Mouse (Mus musculus): ENCODE data around the gene Zbtb8a. TPM values are rescaled to one million over a fixed set of nuclear protein-coding genes. Genes with fewer than 3 reads are reported as not detected.
"Not testable (repeated sequence)": the region's sequence is repeated elsewhere in the genome, so short reads cannot be mapped to it uniquely, and the experiment has no call there.

Gene Zbtb8a
- polyA plus RNA-seq (2015; fragmentation: Nextera tagmentation; extraction: Ambion mirVana) = 15.1 and 15.4 TPM in 2 replicates

DNA sequence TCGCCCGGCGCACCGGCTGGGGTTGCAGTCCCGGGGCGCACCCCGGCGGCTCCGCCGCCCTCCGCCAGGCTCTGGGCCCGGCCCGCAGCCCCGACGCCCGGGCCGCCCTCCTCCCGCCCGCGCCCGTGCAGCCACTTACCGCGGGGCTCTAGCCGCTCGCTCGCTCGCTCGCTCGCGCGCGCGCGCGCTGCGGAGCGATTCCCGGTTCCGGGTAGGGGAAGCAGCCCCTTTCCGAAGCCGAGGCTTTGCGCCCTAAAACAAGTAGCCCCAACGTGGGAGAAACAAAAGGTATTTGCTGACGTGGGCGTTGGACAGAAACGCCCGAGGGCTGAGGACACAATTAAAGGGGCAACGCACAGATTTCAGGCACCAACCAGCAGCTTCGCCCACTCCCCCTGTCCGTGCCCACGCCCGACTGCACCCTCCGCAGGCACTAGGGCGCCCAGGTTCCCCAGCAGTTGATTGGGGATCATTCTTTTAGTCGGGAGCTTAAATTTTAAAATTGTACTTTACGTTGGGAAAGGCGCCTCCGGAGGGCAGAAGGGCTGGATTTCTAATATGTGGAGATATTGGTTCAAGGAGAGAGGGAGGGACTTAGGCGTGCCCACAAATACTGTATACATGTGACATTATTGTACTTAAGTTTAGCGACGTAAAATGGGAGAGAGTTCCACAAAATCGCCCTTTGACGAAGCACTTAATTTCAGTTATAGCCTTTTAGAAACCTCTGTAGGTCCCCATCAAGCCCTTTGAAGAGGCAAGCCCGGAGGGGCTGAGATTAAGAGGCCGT is at the start of gene Zbtb8a:
Zbtb8a (minus strand) TSS at position 516 of the 790 bp plus-strand sequence.
- WGBS = under 1% methylated on average over 61 of the region's 65 CpGs
- H3K9ac ChIP-seq = peak within 1 kb of the TSS; percentile 89
- peak within 1 kb of the TSS; percentile 89 for H3K4me3 ChIP-seq (replicated peaks)
- peaks cover 11% of the 10 kb centered on the region; the same call in 1 of the 2 replicates for H3K4me1 ChIP-seq (replicated peaks)
- H3K36me3 ChIP-seq = no peaks in the 10 kb centered on the region
- no peaks in the 10 kb centered on the region for H3K27me3 ChIP-seq (replicated peaks)
- no peaks in the 10 kb centered on the region for H3K9me3 ChIP-seq
- ATAC-seq = peak; percentile 74
- peak within 1 kb of the TSS; percentile 87 for H3K4me2 ChIP-seq (replicated peaks)
- peak within 1 kb of the TSS; percentile 89 for H3K27ac ChIP-seq

- Histone ChIP-seq H3K36me3 (no peaks in the 10 kb centered on the region), H3K9me3 (no peaks in the 10 kb centered on the region), H3K4me2 (replicated peaks) (no peak overlapping the region), H3K9ac (no peak overlapping the region), H3K4me1 (replicated peaks) (no peaks in the 10 kb centered on the region; the same call in 1 of the 2 replicates), H3K27me3 (replicated peaks) (no peaks in the 10 kb centered on the region), H3K27ac (no peak overlapping the region), H3K4me3 (replicated peaks) (no peak overlapping the region)
- no peak for ATAC-seq
- 78% methylated on average over 5 of the region's 5 CpGs for WGBS
These were observed 40.4 kb upstream of the Zbtb8a start for GRCm38 (mm10) chr4:129418321-129418720.

- ATAC-seq = peak; percentile 41; the same call in 1 of the 2 replicates
- no peak overlapping the region for H3K4me3 ChIP-seq (replicated peaks)
- no peaks in the 10 kb centered on the region for H3K9me3 ChIP-seq
- 32% methylated on average over 5 of the region's 5 CpGs for WGBS
- H3K4me2 ChIP-seq (replicated peaks) = no peak overlapping the region
- H3K27me3 ChIP-seq (replicated peaks) = no peaks in the 10 kb centered on the region
- H3K27ac ChIP-seq = no peak overlapping the region
- H3K4me1 ChIP-seq (replicated peaks) = no peaks in the 10 kb centered on the region; the same call in 1 of the 2 replicates
- no peaks in the 10 kb centered on the region for H3K36me3 ChIP-seq
- no peak overlapping the region for H3K9ac ChIP-seq
These were observed 38.6 kb upstream of the Zbtb8a start for GRCm38 (mm10) chr4:129416478-129416877.

DNA sequence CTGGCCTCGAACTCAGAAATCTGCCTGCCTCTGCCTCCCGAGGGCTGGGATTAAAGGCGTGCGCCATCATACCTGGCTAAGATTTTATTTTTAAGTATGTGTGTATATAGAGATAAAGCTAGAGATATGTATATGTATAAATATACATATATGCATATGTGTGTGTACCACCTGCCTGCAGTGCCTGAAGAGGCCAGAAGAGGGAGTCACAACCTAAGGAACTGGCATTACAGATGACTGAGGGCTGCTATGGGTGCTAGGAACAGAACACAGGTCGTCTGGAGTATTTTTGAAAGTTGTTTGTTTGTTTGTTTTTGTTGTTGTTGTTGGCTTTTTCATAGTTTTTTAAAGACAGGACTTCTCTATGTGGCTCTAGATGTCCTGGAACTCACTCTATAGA is 38.0 kb upstream of the Zbtb8a start:
- no peak overlapping the region for H3K4me3 ChIP-seq (replicated peaks)
- H3K9ac ChIP-seq = no peak overlapping the region
- H3K27ac ChIP-seq = no peak overlapping the region
- H3K27me3 ChIP-seq (replicated peaks) = no peaks in the 10 kb centered on the region
- no peak for ATAC-seq
- WGBS = 90% methylated on average over 5 of the region's 5 CpGs
- no peaks in the 10 kb centered on the region for H3K9me3 ChIP-seq
- no peaks in the 10 kb centered on the region; the same call in 1 of the 2 replicates for H3K4me1 ChIP-seq (replicated peaks)
- H3K4me2 ChIP-seq (replicated peaks) = no peak overlapping the region
- no peaks in the 10 kb centered on the region for H3K36me3 ChIP-seq

GRCm38 (mm10) chr4:129410991-129411390 is 33.1 kb upstream of the Zbtb8a start:
- no peak for ATAC-seq
- Histone ChIP-seq H3K9me3 (no peaks in the 10 kb centered on the region), H3K4me3 (replicated peaks) (no peak overlapping the region), H3K4me1 (replicated peaks) (no peaks in the 10 kb centered on the region), H3K4me2 (replicated peaks) (no peak overlapping the region), H3K9ac (no peak overlapping the region), H3K27me3 (replicated peaks) (no peaks in the 10 kb centered on the region), H3K27ac (no peak overlapping the region), H3K36me3 (no peaks in the 10 kb centered on the region)

DNA sequence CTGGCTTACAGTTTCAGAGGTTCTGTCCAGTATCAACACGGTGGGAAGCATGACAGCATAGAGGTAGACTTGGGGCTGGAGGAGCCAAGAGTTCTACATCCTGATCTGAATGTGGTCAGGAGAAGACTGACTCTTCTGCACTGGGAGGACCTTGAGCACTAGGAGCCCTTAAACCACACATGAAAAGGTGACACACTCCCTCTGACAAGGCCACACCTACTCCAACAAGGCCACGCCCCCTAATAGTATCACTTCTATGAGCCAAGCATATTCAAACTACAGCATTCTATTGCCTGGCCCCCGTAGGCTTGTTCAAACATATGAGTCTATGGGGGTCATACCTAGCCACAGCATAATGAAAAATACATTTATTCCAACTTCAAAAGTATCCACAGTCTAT is 32.6 kb upstream of the Zbtb8a start:
- WGBS = 89% methylated on average over 3 of the region's 3 CpGs
- not testable (repeated sequence) for H3K27ac ChIP-seq; H3K36me3 ChIP-seq; H3K4me3 ChIP-seq (replicated peaks); ATAC-seq; H3K27me3 ChIP-seq (replicated peaks); H3K9ac ChIP-seq; H3K9me3 ChIP-seq; H3K4me2 ChIP-seq (replicated peaks); H3K4me1 ChIP-seq (replicated peaks)

DNA sequence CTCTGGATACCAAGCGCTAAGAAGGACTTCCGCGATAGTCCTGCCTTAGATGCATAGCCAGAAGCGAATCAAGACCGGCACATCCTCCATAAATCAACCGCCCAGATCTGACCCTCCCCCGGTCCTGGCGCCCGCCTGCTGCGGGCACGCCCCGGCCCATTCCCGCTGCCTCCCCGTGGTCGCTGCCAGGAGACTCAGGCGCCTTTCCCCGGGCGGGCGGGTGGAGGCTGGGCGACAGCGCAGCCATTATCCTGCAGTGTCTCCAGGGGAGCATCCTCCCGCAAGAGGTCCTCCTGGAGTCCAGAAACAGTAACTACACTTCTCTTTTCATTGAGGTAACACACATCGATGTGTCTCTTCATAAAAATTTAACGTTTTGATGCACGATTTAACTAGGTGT is 28.5 kb upstream of the Zbtb8a start:
- Histone ChIP-seq H3K36me3 (no peaks in the 10 kb centered on the region), H3K9ac (peak overlapping the region; percentile 30; the same call in 1 of the 2 replicates), H3K27ac (no peak overlapping the region), H3K4me1 (replicated peaks) (no peaks in the 10 kb centered on the region), H3K9me3 (no peaks in the 10 kb centered on the region), H3K4me3 (replicated peaks) (peak overlapping the region; percentile 40), H3K27me3 (replicated peaks) (no peaks in the 10 kb centered on the region), H3K4me2 (replicated peaks) (peak overlapping the region; percentile 69)
- 2% methylated on average over 25 of the region's 25 CpGs for WGBS
- peak; percentile 89 for ATAC-seq

- H3K4me3 ChIP-seq (replicated peaks) = no peak overlapping the region
- no peaks in the 10 kb centered on the region for H3K9me3 ChIP-seq
- ATAC-seq = no peak
- 80% methylated on average over 4 of the region's 4 CpGs for WGBS
- no peaks in the 10 kb centered on the region for H3K36me3 ChIP-seq
- H3K4me1 ChIP-seq (replicated peaks) = no peaks in the 10 kb centered on the region
- H3K27me3 ChIP-seq (replicated peaks) = no peaks in the 10 kb centered on the region
- H3K9ac ChIP-seq = no peak overlapping the region
- no peak overlapping the region for H3K27ac ChIP-seq
- no peak overlapping the region for H3K4me2 ChIP-seq (replicated peaks)
These were observed 21.9 kb upstream of the Zbtb8a start for GRCm38 (mm10) chr4:129399813-129400212.

- Histone ChIP-seq H3K4me2 (replicated peaks) (no peak overlapping the region), H3K36me3 (no peaks in the 10 kb centered on the region), H3K9me3 (no peaks in the 10 kb centered on the region), H3K9ac (no peak overlapping the region), H3K4me3 (replicated peaks) (no peak overlapping the region), H3K4me1 (replicated peaks) (no peaks in the 10 kb centered on the region), H3K27ac (0 out of 2 replicates have a peak overlapping the region, but pooled peaks have one; percentile 2), H3K27me3 (replicated peaks) (no peaks in the 10 kb centered on the region)
- 68% methylated on average over 3 of the region's 3 CpGs for WGBS
- no peak for ATAC-seq
These were observed 19.0 kb upstream of the Zbtb8a start for GRCm38 (mm10) chr4:129396960-129397359.

GRCm38 (mm10) chr4:129394089-129394870 is 16.4 kb upstream of the Zbtb8a start:
- Histone ChIP-seq H3K4me1 (replicated peaks) (no peaks in the 10 kb centered on the region), H3K4me3 (replicated peaks) (no peak overlapping the region), H3K4me2 (replicated peaks) (no peak overlapping the region), H3K9me3 (no peaks in the 10 kb centered on the region), H3K9ac (no peak overlapping the region), H3K36me3 (no peaks in the 10 kb centered on the region), H3K27ac (no peak overlapping the region), H3K27me3 (replicated peaks) (no peaks in the 10 kb centered on the region)
- no peak for ATAC-seq
- WGBS = 43% methylated on average over 12 of the region's 12 CpGs

DNA sequence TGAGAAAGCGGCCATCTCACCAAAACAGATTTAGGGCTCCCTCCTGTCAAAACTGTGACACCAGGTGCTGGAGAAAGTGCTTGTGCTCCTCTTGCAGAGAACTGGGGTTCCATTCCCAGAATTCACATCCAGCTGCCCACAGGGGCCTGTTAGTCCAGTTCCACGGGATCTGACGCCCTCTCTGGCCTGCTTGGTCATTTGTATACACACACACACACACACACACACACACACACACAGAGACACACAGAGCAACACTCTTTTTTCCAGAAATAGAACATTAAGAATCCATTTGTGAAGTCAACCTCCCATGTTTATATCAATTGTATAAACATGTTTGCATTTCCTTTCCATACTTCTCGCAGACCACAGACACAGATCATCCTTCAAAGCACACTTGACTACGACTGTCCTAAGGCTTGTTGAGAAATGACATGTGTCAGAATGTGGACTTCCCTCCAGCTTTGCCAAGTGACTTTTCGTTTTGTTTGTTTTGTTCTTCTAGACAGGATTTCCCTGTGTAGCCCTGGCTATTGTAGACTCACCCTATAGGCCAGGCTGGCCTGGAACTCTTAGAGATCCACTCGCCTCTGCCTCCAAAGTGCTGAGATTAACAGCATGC is 13.1 kb upstream of the Zbtb8a start:
- Histone ChIP-seq H3K9ac (no peak overlapping the region), H3K36me3 (no peaks in the 10 kb centered on the region), H3K27me3 (replicated peaks) (no peaks in the 10 kb centered on the region), H3K4me3 (replicated peaks) (no peak overlapping the region), H3K27ac (no peak overlapping the region), H3K9me3 (no peaks in the 10 kb centered on the region), H3K4me1 (replicated peaks) (no peaks in the 10 kb centered on the region), H3K4me2 (replicated peaks) (no peak overlapping the region)
- no peak for ATAC-seq
- 61% methylated on average over 7 of the region's 7 CpGs for WGBS

DNA sequence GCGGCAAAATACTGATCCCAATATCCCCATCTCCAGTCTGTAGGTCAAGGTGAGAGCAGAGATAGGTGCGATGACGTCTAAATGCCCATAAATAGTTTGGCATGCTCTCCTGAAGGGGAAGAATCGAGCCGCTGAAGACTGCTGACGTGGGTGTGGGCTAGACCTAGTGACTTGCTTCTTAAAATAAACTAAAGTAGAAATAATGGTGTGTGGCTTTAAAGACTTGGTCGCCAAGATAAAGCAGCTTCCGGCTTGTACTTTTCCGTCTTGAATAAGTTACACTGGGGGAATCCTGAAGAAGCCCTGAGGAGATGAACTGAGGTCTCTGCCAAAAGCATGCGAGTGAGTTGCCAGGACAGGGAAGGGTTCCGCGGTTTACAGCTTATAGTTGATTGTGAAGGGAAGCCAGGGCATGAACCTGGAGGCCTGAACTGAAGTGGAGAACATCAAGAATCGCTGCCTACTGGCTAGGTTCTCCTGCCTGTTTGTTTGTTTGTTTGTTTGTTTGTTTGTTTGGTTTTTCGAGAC is 12.4 kb upstream of the Zbtb8a start:
- no peak for ATAC-seq
- no peaks in the 10 kb centered on the region for H3K27me3 ChIP-seq (replicated peaks)
- 76% methylated on average over 14 of the region's 14 CpGs for WGBS
- H3K9ac ChIP-seq = no peak overlapping the region
- no peaks in the 10 kb centered on the region for H3K9me3 ChIP-seq
- H3K4me2 ChIP-seq (replicated peaks) = no peak overlapping the region
- no peak overlapping the region for H3K27ac ChIP-seq
- H3K4me3 ChIP-seq (replicated peaks) = no peak overlapping the region
- no peaks in the 10 kb centered on the region for H3K4me1 ChIP-seq (replicated peaks)
- no peaks in the 10 kb centered on the region for H3K36me3 ChIP-seq

Measured in intestine, embryonic 15.5 days (tissue).